Mouse (Mus musculus): ENCODE data around the gene Sh3gl3.

DNA sequence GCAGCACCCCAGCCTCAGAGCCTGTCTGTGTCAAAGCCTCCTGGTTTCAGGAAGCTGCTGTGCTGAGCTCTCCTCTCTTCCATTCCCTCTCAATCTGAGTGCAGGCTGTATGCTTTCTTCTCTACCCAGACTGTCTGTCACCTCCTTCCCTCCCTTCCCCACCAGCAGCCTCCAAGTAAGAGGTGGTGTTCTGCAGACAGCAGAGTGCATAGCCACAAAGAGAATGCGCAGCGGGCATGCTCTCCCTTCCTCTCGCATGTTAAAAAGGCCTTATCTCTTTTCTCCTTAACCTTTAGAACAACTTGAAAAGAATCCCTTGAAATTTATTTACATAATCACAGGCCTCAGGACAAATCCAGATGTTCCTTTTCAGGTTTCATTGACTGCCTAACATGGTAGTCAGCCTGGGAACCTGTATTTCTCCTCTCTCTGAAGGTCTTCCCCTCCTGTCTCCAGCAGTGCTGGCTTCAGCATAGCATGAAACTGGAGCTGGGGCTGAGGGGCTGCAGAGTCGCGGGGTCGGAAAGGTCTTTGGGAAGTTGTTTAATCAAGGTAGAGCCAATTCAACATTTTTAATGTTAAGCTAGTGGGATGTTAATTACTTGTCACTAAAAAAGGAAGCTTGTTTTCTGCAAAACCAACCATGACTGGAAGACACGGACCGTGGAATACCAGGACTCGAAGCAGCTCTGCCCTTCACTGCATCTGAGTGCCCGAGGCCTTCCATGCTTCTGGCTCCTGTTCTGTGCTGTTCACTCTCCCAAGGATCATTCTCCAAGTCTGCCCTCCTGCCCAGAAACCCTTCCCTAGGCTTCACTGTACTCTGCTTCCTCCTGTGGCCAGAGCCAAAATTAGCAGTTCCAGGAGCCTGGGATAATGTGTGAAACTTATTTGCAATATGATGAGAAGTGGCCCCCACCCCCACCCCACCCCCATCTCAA is 50.5 kb downstream of the Sh3gl3 start:
- no peak for TF ChIP-seq CTCF (IDR thresholded peaks at IDR 0.05; ENCODE audit: low read depth)
- no peak for TF ChIP-seq EP300 (optimal IDR thresholded peaks at IDR 0.05)
